Mouse (Mus musculus): Measurements from ENCODE around the gene Wipf1. TPM values are rescaled to one million over a fixed set of nuclear protein-coding genes. Genes with fewer than 3 reads are reported as not detected.

Gene Wipf1
- 6.3 and 7.8 TPM in 2 replicates for polyA plus RNA-seq (2014; fragmentation: Nextera tagmentation; extraction: Ambion mirVana)

DNA sequence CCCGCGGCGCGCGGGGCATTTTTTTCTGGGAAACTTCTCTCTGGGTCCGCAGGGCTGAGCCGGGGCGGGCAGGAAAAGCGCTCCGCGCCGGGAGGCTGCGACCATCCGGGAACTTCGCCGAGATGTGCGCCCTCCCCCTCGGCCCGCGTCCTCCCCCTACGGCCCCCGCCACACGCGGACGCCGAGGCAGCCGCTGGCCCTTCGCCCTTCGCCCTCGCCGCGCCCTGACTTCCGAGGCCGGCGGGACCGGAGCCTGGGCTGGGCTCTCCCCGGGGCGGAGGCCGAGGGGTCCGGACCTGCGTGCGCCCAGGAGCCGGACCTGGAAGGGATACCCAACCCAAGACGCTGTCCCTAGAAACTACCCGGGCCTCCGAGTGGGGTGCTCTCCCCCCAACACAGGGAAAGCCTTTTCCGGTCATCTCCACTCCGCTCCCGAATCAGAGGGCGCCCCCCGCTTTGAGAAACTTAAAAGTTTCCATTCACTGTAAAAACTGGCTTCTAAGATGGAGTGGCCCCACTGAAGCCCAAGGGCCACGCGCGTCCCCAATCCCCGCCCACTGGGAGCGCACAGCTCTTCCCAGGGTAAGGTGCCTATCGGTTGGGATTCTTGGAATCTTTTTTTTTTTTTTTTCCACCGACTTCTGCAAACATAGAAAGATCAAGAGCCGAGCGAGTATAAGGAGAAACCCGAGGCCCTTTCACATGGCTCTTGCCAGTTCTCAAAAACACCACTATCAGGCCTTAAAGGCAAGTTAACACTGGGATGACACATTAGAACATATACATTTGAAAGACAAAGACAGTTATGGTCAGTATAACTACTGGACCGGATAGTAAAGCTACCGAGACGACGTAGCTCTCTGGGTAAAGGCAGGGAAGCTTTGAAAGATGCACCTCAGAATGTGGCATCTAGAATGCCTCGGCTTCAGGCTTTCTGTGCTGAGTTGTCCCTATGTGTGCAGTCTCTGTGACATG is at the start of gene Wipf1:
Gene Wipf1 (minus strand): TSS at position 379 of the 975 bp plus-strand sequence.
- ATAC-seq (replicated peaks; ENCODE audit: insufficient number of reproducible peaks, low FRiP score, low TSS enrichment): peak; percentile 73
- 2% methylated on average over 63 of the region's 66 CpGs for WGBS (ENCODE audit: insufficient replicate concordance)
- H3K9me3 ChIP-seq (replicated peaks; ENCODE audit: control insufficient read depth, low read length): no peaks in the 10 kb centered on the region
- no peaks in the 10 kb centered on the region for H3K36me3 ChIP-seq (ENCODE audit: control insufficient read depth, insufficient read depth, low read length)
- H3K27me3 ChIP-seq (ENCODE audit: control insufficient read depth, insufficient read depth, low read length): no peaks in the 10 kb centered on the region
- H3K4me3 ChIP-seq (ENCODE audit: low read depth, low read length): peak within 1 kb of the TSS; percentile 86
- H3K27ac ChIP-seq (ENCODE audit: low read depth, low read length): peak within 1 kb of the TSS; percentile 78
- H3K4me1 ChIP-seq (ENCODE audit: control insufficient read depth, insufficient read depth, low read length): peaks cover 6% of the 10 kb centered on the region; the same call in 1 of the 2 replicates
- peak within 1 kb of the TSS; percentile 92 for H3K4me2 ChIP-seq
- H3K9ac ChIP-seq (ENCODE audit: low read depth, low read length): peak within 1 kb of the TSS; percentile 93

DNA sequence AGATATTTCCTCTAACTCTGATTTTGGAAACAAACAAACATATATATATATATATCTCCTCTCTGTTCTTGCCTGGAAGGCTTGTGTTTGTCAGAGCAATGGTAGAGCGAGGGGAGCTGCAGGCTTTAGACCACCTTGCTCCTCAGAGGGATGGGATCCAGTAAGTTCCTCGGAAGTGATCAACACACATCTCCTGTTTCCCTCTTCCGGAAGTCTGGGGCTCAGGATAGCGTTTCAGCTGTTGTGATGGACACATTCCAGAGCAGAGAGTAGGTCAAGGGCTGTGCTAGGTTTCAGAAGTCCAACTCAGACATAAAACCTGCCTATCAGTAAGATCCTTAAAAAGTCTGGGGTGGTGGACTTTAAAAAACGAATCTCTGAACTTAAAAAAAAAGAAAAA is 49.6 kb upstream of the Wipf1 start:
- WGBS (ENCODE audit: insufficient replicate concordance): 36% methylated on average over 5 of the region's 5 CpGs

DNA sequence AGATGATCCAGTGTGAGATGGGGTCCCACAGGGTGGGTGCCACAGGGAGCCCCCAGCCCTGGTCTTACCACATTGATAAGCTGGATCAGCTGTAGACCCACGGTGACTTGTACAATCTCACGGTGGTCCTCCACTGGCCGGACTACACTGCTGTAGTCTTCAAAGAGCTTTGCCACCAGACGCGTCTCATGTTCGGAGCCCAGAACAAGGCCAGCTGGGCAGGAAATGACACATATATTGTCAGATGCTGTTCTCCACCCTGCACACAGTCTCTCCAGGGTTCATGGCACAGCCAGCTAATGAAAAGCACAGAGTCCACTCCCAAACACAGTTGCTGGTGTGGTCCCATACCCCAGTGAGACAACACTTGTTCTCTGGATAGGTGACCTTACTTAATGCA is 44.9 kb upstream of the Wipf1 start:
- H3K9me3 ChIP-seq (replicated peaks; ENCODE audit: control insufficient read depth, low read length): no peaks in the 10 kb centered on the region
- no peaks in the 10 kb centered on the region for H3K36me3 ChIP-seq (ENCODE audit: control insufficient read depth, insufficient read depth, low read length)
- 0 out of 2 replicates have a peak, but pooled peaks cover 2% of the 10 kb centered on the region for H3K4me1 ChIP-seq (ENCODE audit: control insufficient read depth, insufficient read depth, low read length)
- H3K27ac ChIP-seq (ENCODE audit: low read depth, low read length): no peak overlapping the region
- ATAC-seq (replicated peaks; ENCODE audit: insufficient number of reproducible peaks, low FRiP score, low TSS enrichment): no peak
- no peak overlapping the region for H3K4me2 ChIP-seq
- no peak overlapping the region for H3K9ac ChIP-seq (ENCODE audit: low read depth, low read length)
- no peak overlapping the region for H3K4me3 ChIP-seq (ENCODE audit: low read depth, low read length)
- WGBS (ENCODE audit: insufficient replicate concordance): 74% methylated on average over 6 of the region's 6 CpGs
- no peaks in the 10 kb centered on the region for H3K27me3 ChIP-seq (ENCODE audit: control insufficient read depth, insufficient read depth, low read length)

More for the DNA sequence above, 49.6 kb upstream of the Wipf1 start:
- H3K9me3 ChIP-seq (replicated peaks; ENCODE audit: control insufficient read depth, low read length): no peaks in the 10 kb centered on the region
- no peak overlapping the region for H3K27ac ChIP-seq (ENCODE audit: low read depth, low read length)
- no peak overlapping the region for H3K9ac ChIP-seq (ENCODE audit: low read depth, low read length)
- H3K4me3 ChIP-seq (ENCODE audit: low read depth, low read length): no peak overlapping the region
- no peak for ATAC-seq (replicated peaks; ENCODE audit: insufficient number of reproducible peaks, low FRiP score, low TSS enrichment)
- 0 out of 2 replicates have a peak, but pooled peaks cover 2% of the 10 kb centered on the region for H3K4me1 ChIP-seq (ENCODE audit: control insufficient read depth, insufficient read depth, low read length)
- no peaks in the 10 kb centered on the region for H3K27me3 ChIP-seq (ENCODE audit: control insufficient read depth, insufficient read depth, low read length)
- H3K36me3 ChIP-seq (ENCODE audit: control insufficient read depth, insufficient read depth, low read length): no peaks in the 10 kb centered on the region
- H3K4me2 ChIP-seq: no peak overlapping the region

DNA sequence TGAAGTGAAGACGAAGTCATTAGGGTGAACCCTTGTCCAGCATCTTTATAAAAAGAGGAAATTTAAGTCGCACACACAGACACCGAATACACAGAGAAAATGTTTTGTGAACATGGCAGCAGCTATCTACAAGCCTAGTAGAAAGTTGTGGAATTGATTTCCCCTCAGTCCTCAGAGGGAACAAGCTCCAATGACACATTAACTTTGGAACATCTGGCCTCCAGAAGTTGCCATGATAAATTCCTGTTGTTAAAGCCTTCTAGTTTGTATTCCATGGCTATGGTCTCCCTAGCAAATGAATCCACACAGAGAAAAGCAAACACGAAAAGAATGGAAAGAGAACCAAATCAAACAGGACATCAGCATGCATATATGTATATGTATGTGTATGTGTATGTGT is 44.0 kb upstream of the Wipf1 start:
- H3K4me3 ChIP-seq (ENCODE audit: low read depth, low read length): no peak overlapping the region
- no peaks in the 10 kb centered on the region for H3K27me3 ChIP-seq (ENCODE audit: control insufficient read depth, insufficient read depth, low read length)
- ATAC-seq (replicated peaks; ENCODE audit: insufficient number of reproducible peaks, low FRiP score, low TSS enrichment): no peak
- no peak overlapping the region for H3K4me2 ChIP-seq
- 82% methylated on average over 4 of the region's 4 CpGs for WGBS (ENCODE audit: insufficient replicate concordance)
- no peak overlapping the region for H3K9ac ChIP-seq (ENCODE audit: low read depth, low read length)
- no peak overlapping the region for H3K27ac ChIP-seq (ENCODE audit: low read depth, low read length)
- H3K4me1 ChIP-seq (ENCODE audit: control insufficient read depth, insufficient read depth, low read length): no peaks in the 10 kb centered on the region
- no peaks in the 10 kb centered on the region for H3K36me3 ChIP-seq (ENCODE audit: control insufficient read depth, insufficient read depth, low read length)
- H3K9me3 ChIP-seq (replicated peaks; ENCODE audit: control insufficient read depth, low read length): no peaks in the 10 kb centered on the region

DNA sequence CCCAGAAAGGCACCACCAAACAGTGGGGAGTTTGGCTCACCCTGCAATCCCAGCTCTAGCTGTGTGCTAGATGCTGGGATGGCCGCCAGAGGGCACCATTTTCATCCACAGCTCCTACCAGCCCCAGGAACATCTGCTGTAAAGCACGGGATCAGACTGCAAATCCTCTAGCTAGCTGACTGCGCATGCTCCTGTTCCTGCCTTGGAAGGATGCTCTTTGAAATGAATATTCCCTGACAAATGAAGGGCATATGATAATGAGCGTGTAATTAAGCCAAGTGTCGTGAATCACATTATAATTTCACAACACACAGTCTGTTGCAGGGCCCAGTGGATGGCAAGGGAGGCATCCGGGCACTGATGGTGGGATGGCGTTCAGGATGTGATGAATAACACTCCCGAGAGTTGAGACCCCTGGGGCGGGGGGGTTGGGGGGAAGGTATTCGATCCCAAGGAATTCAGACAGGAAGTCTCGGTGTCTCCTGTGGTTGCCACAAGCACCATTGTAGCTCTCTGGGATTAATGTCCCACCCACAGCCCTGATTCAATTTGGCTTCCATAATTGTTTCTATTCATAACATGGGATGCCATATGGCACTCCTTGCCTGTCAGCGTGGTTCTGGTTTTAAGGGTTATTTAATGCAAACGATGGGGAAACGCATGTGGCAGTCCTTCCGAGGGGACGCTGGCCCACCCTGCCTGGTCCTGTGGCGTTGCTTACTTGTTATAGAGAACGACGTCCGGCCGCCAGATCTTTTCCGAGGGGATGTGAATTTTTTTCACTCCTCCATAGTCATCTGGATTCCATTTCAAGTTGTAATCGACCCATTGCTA is 43.2 kb upstream of the Wipf1 start:
- Histone ChIP-seq H3K4me2 (peak overlapping the region; percentile 1; the same call in 1 of the 2 replicates), H3K4me3 (ENCODE audit: low read depth, low read length) (no peak overlapping the region), H3K27me3 (ENCODE audit: control insufficient read depth, insufficient read depth, low read length) (no peaks in the 10 kb centered on the region), H3K27ac (ENCODE audit: low read depth, low read length) (no peak overlapping the region), H3K36me3 (ENCODE audit: control insufficient read depth, insufficient read depth, low read length) (no peaks in the 10 kb centered on the region), H3K4me1 (ENCODE audit: control insufficient read depth, insufficient read depth, low read length) (no peaks in the 10 kb centered on the region), H3K9me3 (replicated peaks; ENCODE audit: control insufficient read depth, low read length) (no peaks in the 10 kb centered on the region), H3K9ac (ENCODE audit: low read depth, low read length) (no peak overlapping the region)
- no peak; the same call in 1 of the 2 replicates for ATAC-seq (replicated peaks; ENCODE audit: insufficient number of reproducible peaks, low FRiP score, low TSS enrichment)
- 29% methylated on average over 23 of the region's 23 CpGs for WGBS (ENCODE audit: insufficient replicate concordance)

DNA sequence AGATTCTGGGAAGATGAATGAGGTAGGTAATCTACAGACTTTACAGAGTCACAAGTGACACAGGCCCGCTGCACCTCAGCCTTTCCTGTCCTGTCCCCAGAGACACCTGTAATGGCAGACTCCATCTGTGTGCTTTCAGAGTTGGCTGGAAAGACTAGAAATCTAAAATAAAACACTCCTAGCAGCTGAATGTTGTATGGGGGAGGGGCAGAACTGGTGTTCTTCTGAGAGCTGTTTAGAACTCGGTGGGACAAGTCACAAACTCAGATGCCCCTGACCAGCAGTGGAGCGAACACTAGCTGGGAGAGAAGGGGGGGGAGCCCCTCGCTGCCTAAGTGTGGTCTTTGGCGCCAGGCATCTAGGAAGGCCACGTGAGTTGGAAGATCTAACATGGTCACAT is 42.4 kb upstream of the Wipf1 start:
- no peaks in the 10 kb centered on the region for H3K36me3 ChIP-seq (ENCODE audit: control insufficient read depth, insufficient read depth, low read length)

DNA sequence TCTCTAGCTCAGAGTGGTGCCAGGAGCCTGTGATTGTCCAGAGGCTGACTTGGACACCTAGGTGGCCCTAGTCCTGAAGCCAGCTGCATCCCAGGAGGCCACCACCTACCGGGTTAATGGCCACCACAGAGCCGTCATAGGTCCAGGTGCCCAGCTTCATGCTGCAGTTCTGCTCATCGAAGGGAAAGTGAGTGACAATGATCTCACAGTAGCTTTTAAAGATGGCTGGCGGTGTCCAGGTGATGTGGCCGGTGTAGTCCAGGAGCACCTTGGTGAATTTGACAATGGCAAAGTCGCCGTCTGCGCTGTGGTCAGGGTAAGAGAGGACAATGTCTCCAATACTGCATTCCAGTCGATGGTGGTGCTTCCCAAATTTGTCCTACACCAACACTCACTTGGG is 41.8 kb upstream of the Wipf1 start:
- no peaks in the 10 kb centered on the region for H3K9me3 ChIP-seq (replicated peaks; ENCODE audit: control insufficient read depth, low read length)
- WGBS (ENCODE audit: insufficient replicate concordance): 89% methylated on average over 9 of the region's 9 CpGs
- no peak overlapping the region for H3K4me3 ChIP-seq (ENCODE audit: low read depth, low read length)
- no peak overlapping the region for H3K9ac ChIP-seq (ENCODE audit: low read depth, low read length)
- H3K27me3 ChIP-seq (ENCODE audit: control insufficient read depth, insufficient read depth, low read length): no peaks in the 10 kb centered on the region
- no peaks in the 10 kb centered on the region for H3K36me3 ChIP-seq (ENCODE audit: control insufficient read depth, insufficient read depth, low read length)
- no peak overlapping the region for H3K27ac ChIP-seq (ENCODE audit: low read depth, low read length)
- no peak overlapping the region for H3K4me2 ChIP-seq
- no peak for ATAC-seq (replicated peaks; ENCODE audit: insufficient number of reproducible peaks, low FRiP score, low TSS enrichment)
- 0 out of 2 replicates have a peak, but pooled peaks cover 3% of the 10 kb centered on the region for H3K4me1 ChIP-seq (ENCODE audit: control insufficient read depth, insufficient read depth, low read length)

More for the DNA sequence above, 42.4 kb upstream of the Wipf1 start:
- ATAC-seq (replicated peaks; ENCODE audit: insufficient number of reproducible peaks, low FRiP score, low TSS enrichment): no peak
- 66% methylated on average over 6 of the region's 6 CpGs for WGBS (ENCODE audit: insufficient replicate concordance)
- Histone ChIP-seq H3K9ac (ENCODE audit: low read depth, low read length) (no peak overlapping the region), H3K4me3 (ENCODE audit: low read depth, low read length) (no peak overlapping the region), H3K27me3 (ENCODE audit: control insufficient read depth, insufficient read depth, low read length) (no peaks in the 10 kb centered on the region), H3K9me3 (replicated peaks; ENCODE audit: control insufficient read depth, low read length) (no peaks in the 10 kb centered on the region), H3K4me1 (ENCODE audit: control insufficient read depth, insufficient read depth, low read length) (0 out of 2 replicates have a peak, but pooled peaks cover 3% of the 10 kb centered on the region), H3K4me2 (no peak overlapping the region), H3K27ac (ENCODE audit: low read depth, low read length) (no peak overlapping the region)

DNA sequence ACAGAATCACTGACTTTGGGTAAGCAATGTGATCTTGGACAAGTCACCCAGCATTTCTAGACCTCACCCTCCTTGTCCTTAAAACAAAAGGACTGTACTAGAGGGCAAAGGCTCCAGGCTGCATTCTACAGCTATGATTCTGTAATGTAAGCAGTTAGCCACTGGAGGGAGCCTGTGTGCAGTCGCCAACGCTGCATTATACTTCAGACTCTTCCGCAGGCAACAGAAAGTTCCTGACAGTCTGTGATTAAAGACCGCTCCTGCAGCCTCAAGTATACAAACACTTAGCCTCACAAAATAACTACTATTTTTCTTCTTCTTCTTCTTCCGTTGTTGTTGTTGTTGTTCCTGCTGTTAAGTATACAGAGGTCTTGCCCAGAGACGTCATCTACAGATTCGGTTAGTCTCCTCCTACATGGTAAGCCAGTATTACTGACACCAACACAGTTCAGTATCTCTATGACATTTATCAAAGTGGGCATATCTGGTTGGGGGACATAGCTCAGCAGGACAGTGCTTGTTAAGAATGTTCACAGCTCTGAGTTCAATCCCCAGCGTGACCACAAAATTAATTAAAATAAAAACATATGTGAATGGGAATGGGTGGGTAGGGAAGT is 37.6 kb upstream of the Wipf1 start:
- Histone ChIP-seq H3K36me3 (ENCODE audit: control insufficient read depth, insufficient read depth, low read length) (no peaks in the 10 kb centered on the region), H3K4me3 (ENCODE audit: low read depth, low read length) (0 out of 2 replicates have a peak overlapping the region, but pooled peaks have one; percentile 25), H3K27ac (ENCODE audit: low read depth, low read length) (no peak overlapping the region), H3K9ac (ENCODE audit: low read depth, low read length) (no peak overlapping the region), H3K4me1 (ENCODE audit: control insufficient read depth, insufficient read depth, low read length) (0 out of 2 replicates have a peak, but pooled peaks cover 3% of the 10 kb centered on the region), H3K9me3 (replicated peaks; ENCODE audit: control insufficient read depth, low read length) (no peaks in the 10 kb centered on the region), H3K27me3 (ENCODE audit: control insufficient read depth, insufficient read depth, low read length) (no peaks in the 10 kb centered on the region), H3K4me2 (peak overlapping the region; percentile 61)
- ATAC-seq (replicated peaks; ENCODE audit: insufficient number of reproducible peaks, low FRiP score, low TSS enrichment): no peak
- WGBS (ENCODE audit: insufficient replicate concordance): 18% methylated on average over 8 of the region's 8 CpGs
